Mouse (Mus musculus) heart, postnatal 0 days (tissue): Measurements from ENCODE around the gene Mok.

Source experiments
- CTCF ChIP-seq: IDR thresholded peaks from 2 replicates; pipeline ENCODE4 v1.5.1; 2016; ENCODE audit warnings: antibody characterized with exemption, control low read depth, low read depth
- EP300 ChIP-seq: IDR thresholded peaks from 2 replicates; pipeline ENCODE4 v1.6.1; 2016; ENCODE audit warnings: antibody characterized with exemption, low read depth

- TF ChIP-seq EP300 (no peak), CTCF (no peak)
These were observed 47.4 kb upstream of the Mok start for GRCm38 (mm10) chr12:110888106-110888505.
